Mouse (Mus musculus): ENCODE results near the gene Tent4b. TPM values are rescaled to one million over a fixed set of nuclear protein-coding genes. Genes with fewer than 3 reads are reported as not detected.

Tent4b gene
- total RNA-seq, 2 experiments from 2014 or later: 13.0 to 15.3 TPM

DNA sequence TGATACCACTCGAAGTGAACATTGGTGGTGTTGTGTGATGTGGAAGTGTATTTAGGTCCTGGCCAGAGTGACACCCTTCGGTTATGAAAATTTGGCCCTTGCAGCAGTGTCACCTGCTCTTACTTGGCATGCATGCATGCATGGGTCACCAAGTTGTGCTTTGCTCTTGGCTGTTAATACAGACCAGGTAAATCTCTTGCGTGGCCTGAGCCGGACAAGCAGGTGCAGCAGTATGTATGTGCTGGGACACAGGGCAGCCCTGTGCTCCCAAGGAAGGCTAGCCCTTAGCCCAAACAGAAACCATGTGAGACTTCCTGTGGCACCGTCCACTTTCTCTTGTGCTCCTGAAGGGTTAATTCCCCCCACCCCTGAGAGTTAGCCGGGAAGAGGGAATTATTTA, 28.8 kb downstream of the Tent4b start:
- no peak for DNase-seq (ENCODE audit: low spot score)

DNA sequence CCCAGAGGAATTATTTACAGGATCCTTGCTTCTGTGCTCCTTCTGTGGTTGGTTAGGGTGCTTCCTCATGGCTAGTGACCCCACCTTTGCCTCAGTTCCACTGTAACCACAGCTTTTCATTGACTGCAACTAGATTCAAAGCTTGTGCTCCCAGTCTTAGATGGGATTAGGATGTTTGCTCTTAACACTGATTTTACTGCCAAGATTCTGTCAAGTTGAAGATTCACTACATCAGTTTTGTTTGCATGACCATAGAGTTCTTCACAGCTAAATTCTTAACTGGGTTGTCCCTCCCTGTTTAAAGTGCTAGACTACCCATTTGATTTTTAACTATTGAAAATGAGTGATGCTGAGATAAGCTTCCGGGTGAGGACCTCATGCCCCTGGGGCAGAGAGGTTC, 29.3 kb downstream of the Tent4b start:
- DNase-seq (ENCODE audit: low spot score): no peak

GRCm38 (mm10) chr8:88228800-88229199, 29.8 kb downstream of the Tent4b start:
- DNase-seq (ENCODE audit: low spot score): no peak

- DNase-seq (ENCODE audit: low spot score): no peak
Observed at GRCm38 (mm10) chr8:88236666-88237065, 37.7 kb downstream of the Tent4b start.

GRCm38 (mm10) chr8:88237606-88238005, 38.6 kb downstream of the Tent4b start:
- DNase-seq (ENCODE audit: low spot score): peak; percentile 14

DNA sequence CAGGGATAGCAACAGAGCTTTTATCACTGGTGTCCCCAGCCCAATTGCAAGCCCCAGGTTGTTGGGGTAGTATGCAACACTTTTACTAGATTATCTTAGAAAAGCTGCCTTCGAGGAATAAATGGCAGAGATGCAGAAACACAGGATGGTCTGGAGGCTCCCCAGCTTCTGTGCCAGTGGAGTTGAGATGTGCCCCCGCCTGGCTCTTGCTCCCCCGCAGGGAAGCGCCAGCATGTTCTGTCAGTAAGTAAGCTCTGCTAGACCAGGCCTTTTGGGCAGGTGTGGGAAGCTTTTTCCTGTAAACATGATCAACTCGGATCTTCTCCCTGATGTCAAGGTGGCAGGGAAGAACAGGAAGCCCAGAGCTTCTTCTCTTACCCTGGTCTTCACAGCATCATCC, 40.3 kb downstream of the Tent4b start:
- DNase-seq (ENCODE audit: low spot score): no peak

DNA sequence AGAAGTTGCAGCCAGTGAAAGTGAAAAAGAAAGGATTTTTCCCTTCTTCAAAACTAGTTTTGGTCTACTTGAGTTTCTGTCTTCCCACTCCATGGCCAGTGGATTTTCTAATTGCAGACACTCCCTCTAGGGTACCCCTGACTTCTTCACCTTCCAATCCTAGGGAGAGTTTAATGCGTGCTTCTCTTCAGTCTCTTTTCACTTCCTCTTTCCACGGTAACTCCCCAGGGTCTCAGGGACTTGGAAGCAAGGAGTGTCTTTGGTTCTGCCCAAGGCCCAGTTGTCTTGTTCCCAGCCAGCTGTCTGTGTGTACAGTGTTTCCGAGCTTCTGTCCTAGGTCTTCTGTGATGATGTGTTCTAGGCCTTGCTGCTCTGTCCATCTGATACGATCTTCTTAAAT, 42.9 kb downstream of the Tent4b start:
- DNase-seq (ENCODE audit: low spot score): no peak

DNA sequence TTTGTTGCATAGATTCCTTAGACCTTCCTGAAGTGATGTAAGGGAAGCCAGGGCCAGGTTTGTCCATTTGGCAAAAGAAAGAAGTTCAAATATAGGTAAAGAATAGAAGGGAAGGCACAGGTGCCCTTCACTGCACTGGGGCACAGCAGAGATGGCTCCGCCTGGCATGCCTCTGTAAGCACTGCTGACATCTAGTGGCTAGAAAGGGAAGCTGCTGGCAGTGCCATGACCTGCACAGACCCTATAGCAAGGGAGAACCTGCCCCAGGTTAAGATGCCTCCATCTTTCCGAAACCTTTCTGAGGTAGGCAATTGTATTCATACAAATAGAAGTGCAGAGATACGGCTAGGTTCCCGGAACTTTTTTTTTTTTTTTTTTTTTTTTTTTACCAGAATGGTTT, 45.3 kb downstream of the Tent4b start:
- DNase-seq (ENCODE audit: low spot score): peak; percentile 69

GRCm38 (mm10) chr8:88252791-88253190, 53.8 kb downstream of the Tent4b start:
- DNase-seq (ENCODE audit: low spot score): no peak

- DNase-seq (ENCODE audit: low spot score): no peak
Observed at GRCm38 (mm10) chr8:88254957-88255356, 55.9 kb downstream of the Tent4b start.

DNA sequence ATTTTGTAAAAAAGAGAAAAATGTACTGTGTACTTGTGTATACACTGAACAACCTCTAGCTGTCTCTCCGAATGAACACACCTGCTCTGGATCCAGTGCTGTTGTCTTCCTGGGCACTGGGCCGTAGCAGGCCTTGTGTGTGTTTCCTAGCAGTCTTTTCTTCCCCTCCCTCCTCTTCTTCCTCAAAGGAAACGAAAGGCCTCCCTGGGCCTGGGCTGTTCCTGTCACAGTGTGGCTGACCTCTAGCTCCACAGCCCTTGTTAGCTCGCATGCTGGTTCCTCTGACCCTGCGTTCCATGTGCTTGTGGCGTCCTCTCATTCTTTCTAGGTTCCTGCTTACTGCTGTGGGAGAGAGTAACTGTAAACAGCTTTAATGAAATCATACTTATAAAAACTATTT, 59.0 kb downstream of the Tent4b start:
- no peak for DNase-seq (ENCODE audit: low spot score)

GRCm38 (mm10) chr8:88258544-88258943, 59.5 kb downstream of the Tent4b start:
- DNase-seq (ENCODE audit: low spot score): no peak

- DNase-seq (ENCODE audit: low spot score): no peak
Observed at GRCm38 (mm10) chr8:88260466-88260980, 61.5 kb downstream of the Tent4b start.

GRCm38 (mm10) chr8:88262831-88263635, 64.0 kb downstream of the Tent4b start:
- no peak for DNase-seq (ENCODE audit: low spot score)

DNA sequence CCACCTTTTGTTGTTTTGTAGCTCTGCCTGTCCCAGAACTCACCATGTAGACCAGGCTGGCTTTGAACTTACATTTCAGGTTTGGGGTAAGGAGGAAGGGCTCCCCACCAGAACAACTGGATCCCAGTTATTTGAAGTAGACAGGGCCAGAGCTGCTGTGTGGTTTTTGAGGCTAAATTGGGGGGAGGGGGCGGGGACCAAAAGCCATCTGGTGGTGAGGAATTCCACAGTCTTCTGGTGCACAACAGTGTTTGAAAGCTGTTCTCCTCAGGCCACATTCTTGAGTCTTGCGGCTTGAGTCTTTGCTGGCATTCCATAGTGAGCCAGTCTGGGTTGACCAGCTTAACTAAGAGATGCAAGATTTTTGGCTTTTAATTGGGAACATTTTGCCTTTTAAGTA, 66.5 kb downstream of the Tent4b start:
- no peak for DNase-seq (ENCODE audit: low spot score)

- peak; percentile 84 for DNase-seq (ENCODE audit: low spot score)
Observed at GRCm38 (mm10) chr8:88266170-88266800, 67.3 kb downstream of the Tent4b start.

GRCm38 (mm10) chr8:88266801-88267403, 67.9 kb downstream of the Tent4b start:
- DNase-seq (ENCODE audit: low spot score): no peak

DNA sequence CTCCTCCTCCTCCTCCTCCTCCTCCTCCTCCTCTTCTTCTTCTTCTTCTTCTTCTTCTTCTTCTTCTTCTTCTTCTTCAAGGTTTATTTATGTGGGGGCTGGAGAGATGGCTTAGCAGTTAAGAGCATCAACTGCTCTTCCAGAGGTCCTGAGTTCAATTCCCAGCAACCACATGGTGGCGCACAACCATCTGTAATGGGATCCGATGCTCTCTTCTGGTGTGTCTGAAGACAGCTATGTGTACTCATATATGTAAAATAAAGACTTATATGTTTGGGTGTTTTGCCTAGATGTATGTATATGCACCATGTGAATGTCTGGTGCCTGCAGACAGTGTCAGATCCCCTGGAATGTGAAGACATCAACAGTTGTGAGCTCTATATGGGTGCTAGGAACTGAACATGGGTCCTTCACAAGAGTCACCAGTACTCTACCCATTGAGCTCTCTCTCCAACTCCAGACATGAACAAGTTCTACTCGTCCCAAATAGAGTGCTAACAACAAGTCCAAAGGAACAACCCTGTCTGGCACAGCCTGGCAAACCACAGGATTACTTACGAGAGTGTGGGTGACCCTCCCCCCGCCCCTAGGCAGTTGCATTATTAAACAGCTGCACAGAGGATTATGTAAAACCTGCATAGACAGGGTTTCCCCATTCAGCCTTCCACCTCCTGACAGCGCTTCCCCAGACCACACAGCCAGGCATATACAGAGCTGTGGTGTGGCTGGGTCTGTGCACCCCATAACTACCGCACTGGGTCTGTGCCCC, 70.3 kb downstream of the Tent4b start:
- DNase-seq (ENCODE audit: low spot score): no peak

- DNase-seq (ENCODE audit: low spot score): no peak
Observed at GRCm38 (mm10) chr8:88270086-88270485, 71.1 kb downstream of the Tent4b start.

GRCm38 (mm10) chr8:88272231-88273050, 73.4 kb downstream of the Tent4b start, which contains the start of gene Adcy7:
Gene Adcy7, plus strand, starts transcription at chr8:88272403.
- peak; percentile 58 for DNase-seq (ENCODE audit: low spot score)

GRCm38 (mm10) chr8:88273051-88273430, 74.0 kb downstream of the Tent4b start:
- no peak for DNase-seq (ENCODE audit: low spot score)

All from gastrocnemius, adult 18-20 months (tissue).